Comparison of ENCODE assay signal across 9 mouse cellular contexts in genomic region chr10:20170605-20171088, GRCm38 (mm10). TPM values are rescaled to one million over a fixed set of nuclear protein-coding genes. Genes with fewer than 3 reads are reported as not detected.
DNase-seq lines count a peak whose midpoint lies in the region; ATAC-seq and TF ChIP-seq lines count a peak whose summit lies in the region.
"Had no signal": no experiment of that assay in that cellular context is flagged by ENCODE, and none has a peak within 500 bp of the region (broad histone marks: within the 10 kb centered on the region; RNA-seq: fewer than 3 reads in every experiment).

No protein-coding gene starts in this region.

- H3K4me2 ChIP-seq in embryonic facial prominence, embryonic 12.5 days (replicated peaks): peak overlapping the region; percentile 51

- WGBS in embryonic facial prominence, embryonic 12.5 days: 39% methylated on average over 11 of the region's 11 CpGs
- 59% methylated on average over 11 of the region's 11 CpGs for WGBS in heart, adult 2 months
- 31% methylated on average over 11 of the region's 11 CpGs for WGBS in kidney, adult 2 months

- H3K27ac ChIP-seq in embryonic facial prominence, embryonic 12.5 days: peak overlapping the region; percentile 32; the same call in 1 of the 2 replicates
- H3K27ac ChIP-seq in heart, adult 2 months: no peak overlapping the region
- no peak overlapping the region for H3K27ac ChIP-seq in kidney, adult 2 months (ENCODE audit: insufficient read depth, low read depth, low read length)
- H3K27ac ChIP-seq: macrophage had no signal

- H3K27me3 ChIP-seq in embryonic facial prominence, embryonic 12.5 days: no peaks in the 10 kb centered on the region
- H3K27me3 ChIP-seq in heart, adult 2 months (ENCODE audit: control insufficient read depth, insufficient read depth, low read length): no peaks in the 10 kb centered on the region
- no peaks in the 10 kb centered on the region for H3K27me3 ChIP-seq in kidney, adult 2 months (replicated peaks; ENCODE audit: control insufficient read depth, insufficient read depth, low read length)

- no peak for TF ChIP-seq POLR2A in brain, embryonic 14.5 days (IDR thresholded peaks at IDR 0.05; ENCODE audit: borderline replicate concordance, extremely low read depth, insufficient read depth, insufficient read length, poor library complexity, severe bottlenecking)
- TF ChIP-seq POLR2A in heart, adult 2 months (IDR thresholded peaks at IDR 0.05; ENCODE audit: insufficient read depth, low read depth, low read length): no peak
- TF ChIP-seq POLR2A in kidney, adult 2 months (IDR thresholded peaks at IDR 0.05; ENCODE audit: low read depth, low read length): no peak

- no peak overlapping the region for H3K9ac ChIP-seq in embryonic facial prominence, embryonic 12.5 days
- no peak overlapping the region for H3K9ac ChIP-seq in heart, adult 2 months (ENCODE audit: low read depth, low read length)

- H3K9me3 ChIP-seq in embryonic facial prominence, embryonic 12.5 days: no peaks in the 10 kb centered on the region

- H3K36me3 ChIP-seq in embryonic facial prominence, embryonic 12.5 days: no peaks in the 10 kb centered on the region
- no peaks in the 10 kb centered on the region for H3K36me3 ChIP-seq in heart, adult 2 months (ENCODE audit: control insufficient read depth, insufficient read depth, low read length)
- no peaks in the 10 kb centered on the region for H3K36me3 ChIP-seq in kidney, adult 2 months (ENCODE audit: control insufficient read depth, insufficient read depth, low read length)

- no peaks in the 10 kb centered on the region for H3K79me2 ChIP-seq in heart, adult 2 months (replicated peaks; ENCODE audit: control insufficient read depth, insufficient read depth, low read length)

- TF ChIP-seq EP300 in heart, adult 2 months (IDR thresholded peaks at IDR 0.05; ENCODE audit: insufficient read depth, low read depth, low read length): no peak

- H3K4me1 ChIP-seq in embryonic facial prominence, embryonic 12.5 days: peaks cover 5% of the 10 kb centered on the region
- H3K4me1 ChIP-seq in heart, adult 2 months (ENCODE audit: control insufficient read depth, insufficient read depth, low read length): peaks cover 1% of the 10 kb centered on the region; the same call in 1 of the 2 replicates
- H3K4me1 ChIP-seq in kidney, adult 2 months (ENCODE audit: control insufficient read depth, insufficient read depth, low read length): peaks cover 29% of the 10 kb centered on the region

- peak; percentile 87 for TF ChIP-seq CTCF in brain, embryonic 14.5 days (IDR thresholded peaks at IDR 0.05; ENCODE audit: borderline replicate concordance, extremely low read depth, insufficient read depth, insufficient read length)
- peak; percentile 79 for TF ChIP-seq CTCF in heart, adult 2 months (IDR thresholded peaks at IDR 0.05)
- peak; percentile 86 for TF ChIP-seq CTCF in kidney, adult 2 months (conservative IDR thresholded peaks at IDR 0.05; ENCODE audit: insufficient read depth, insufficient read length, low read depth, low read length)

- peak; percentile 96 for DNase-seq in brain, embryonic 14.5 days (ENCODE audit: low read depth)
- DNase-seq in heart, adult 2 months: peak; percentile 52 to 58
- DNase-seq in kidney, adult 2 months: peak; percentile 88
- peak; percentile 81 to 82 for DNase-seq in left cerebral cortex, postnatal 36 days (ENCODE audit: low spot score in 2 of 2)
- peak; percentile 77 for DNase-seq in right cerebral cortex, postnatal 4 days

- intact Hi-C loops in heart, adult 2 months (cut with DNase I): no loop called here
- intact Hi-C loops in left cerebral cortex, postnatal 36 days (cut with DNase I): loop anchor here (2.0 to 10.0 kb wide), 2 partner anchors 22 to 784 kb away; partner anchors contain the start of genes Ahi1 and Map7

- peak overlapping the region; percentile 7; the same call in 1 of the 2 replicates for H3K4me3 ChIP-seq in embryonic facial prominence, embryonic 12.5 days
- H3K4me3 ChIP-seq in heart, adult 2 months: no peak overlapping the region
- no peak overlapping the region for H3K4me3 ChIP-seq in kidney, adult 2 months (ENCODE audit: insufficient read depth, low read depth, low read length)

- ATAC-seq in embryonic facial prominence, embryonic 12.5 days (ENCODE audit: insufficient number of reproducible peaks, insufficient read depth, low FRiP score, low TSS enrichment): peak; percentile 91
- ATAC-seq in megakaryocyte progenitor cell, adult 5-6 weeks (replicated peaks; ENCODE audit: poor library complexity): peak; percentile 82
- no peak for ATAC-seq in monocyte, adult 5-6 weeks (replicated peaks; ENCODE audit: insufficient number of reproducible peaks, low FRiP score, low TSS enrichment, poor library complexity, severe bottlenecking)

RNA-seq across cellular contexts. Expression of gene Map7, which starts 22.4 kb away (rescaled TPM):
- polyA plus RNA-seq in brain, embryonic 14.5 days (2012; rRNA removed): 3.2 and 6.7 TPM in 2 replicates
- 7.9 and 11.5 TPM in 2 replicates for polyA plus RNA-seq in embryonic facial prominence, embryonic 12.5 days (2016; fragmentation: Nextera tagmentation; extraction: Ambion mirVana)
- total RNA-seq in heart, adult 2 months (2021): 10 to 100 TPM; 17.9 to 19.3 TPM
- polyA plus RNA-seq in heart, adult 2 months (2012; rRNA removed): 5.8 and 6.6 TPM in 2 replicates
- polyA plus RNA-seq in kidney, adult 2 months (2012; rRNA removed): 30.0 and 31.6 TPM in 2 replicates
- 100 to 1,000 TPM in 1 of 2 experiments, 10 to 100 TPM in 1; 93.5 to 134 TPM for total RNA-seq in left cerebral cortex, postnatal 36 days (2021)
- total RNA-seq in megakaryocyte progenitor cell, adult 5-6 weeks (2015): 11.6 and 12.5 TPM in 2 replicates
- total RNA-seq in megakaryocyte progenitor cell, adult 5-6 weeks (2017): 20.1 and 41.9 TPM in 2 replicates
- 1.4 to 3.3 TPM (median 1.6 TPM) in 3 replicates for total RNA-seq in monocyte, adult 5-6 weeks (2017)
